Mouse (Mus musculus) brain, embryonic 14.5 days (tissue): ENCODE data around the gene Ksr2.

Source experiments
- CTCF ChIP-seq: fragments of 200-500 bp; IDR thresholded peaks from 2 replicates; pipeline ENCODE4 v1.5.1; 2012; ENCODE audit warnings: inconsistent platforms, mild to moderate bottlenecking, moderate library complexity, borderline replicate concordance; ENCODE audit not compliant: insufficient read depth, insufficient read length; ENCODE audit errors: extremely low read depth
- POLR2A ChIP-seq: fragments of 200-500 bp; IDR thresholded peaks from 2 replicates; pipeline ENCODE4 v1.6.1; 2012; ENCODE audit warnings: mild to moderate bottlenecking, inconsistent platforms, borderline replicate concordance; ENCODE audit not compliant: poor library complexity, insufficient read depth, insufficient read length, severe bottlenecking; ENCODE audit errors: extremely low read depth

- TF ChIP-seq POLR2A (no peak), CTCF (no peak)
These were observed 406.6 kb downstream of the Ksr2 start for GRCm38 (mm10) chr5:117820445-117820844.
